In genomic region chr15:99163512-99164365, GRCm38 (mm10) we compare ENCODE assay signal across 16 mouse cellular contexts. TPM values are rescaled to one million over a fixed set of nuclear protein-coding genes. Genes with fewer than 3 reads are reported as not detected.
DNase-seq lines count a peak whose midpoint lies in the region; ATAC-seq lines count a peak whose summit lies in the region.
"Had no signal": no experiment of that assay in that cellular context is flagged by ENCODE, and none has a peak within 500 bp of the region (broad histone marks: within the 10 kb centered on the region; RNA-seq: fewer than 3 reads in every experiment).

No protein-coding gene starts in this region.

- no peaks in the 10 kb centered on the region for H3K9me3 ChIP-seq in heart, embryonic 13.5 days
- H3K9me3 ChIP-seq in limb, embryonic 12.5 days: no peaks in the 10 kb centered on the region
- no peaks in the 10 kb centered on the region for H3K9me3 ChIP-seq in limb, embryonic 10.5 days (replicated peaks)
- no peaks in the 10 kb centered on the region for H3K9me3 ChIP-seq in heart, embryonic 16.5 days (replicated peaks; ENCODE audit: control insufficient read depth, low read length)
- no peaks in the 10 kb centered on the region for H3K9me3 ChIP-seq in intestine, embryonic 15.5 days
- no peaks in the 10 kb centered on the region; the same call in 1 of the 2 replicates for H3K9me3 ChIP-seq in liver, embryonic 12.5 days (replicated peaks)
- H3K9me3 ChIP-seq: hindbrain, embryonic 15.5 days; limb, embryonic 15.5 days had no signal

- 0 out of 2 replicates have a peak overlapping the region, but pooled peaks have one; percentile 13 for H3K9ac ChIP-seq in heart, embryonic 13.5 days
- H3K9ac ChIP-seq in limb, embryonic 12.5 days (replicated peaks): 0 out of 2 replicates have a peak overlapping the region, but pooled peaks have one; percentile 12
- H3K9ac ChIP-seq in heart, embryonic 16.5 days (ENCODE audit: low read length): no peak overlapping the region
- H3K9ac ChIP-seq in intestine, embryonic 15.5 days: no peak overlapping the region
- H3K9ac ChIP-seq in liver, embryonic 12.5 days: no peak overlapping the region
- H3K9ac ChIP-seq: hindbrain, embryonic 15.5 days; limb, embryonic 15.5 days had no signal

- intact Hi-C loops in heart, postnatal 14 days (cut with DNase I): no loop called here

- H3K27me3 ChIP-seq in heart, embryonic 13.5 days (replicated peaks): no peaks in the 10 kb centered on the region
- H3K27me3 ChIP-seq in limb, embryonic 12.5 days: no peaks in the 10 kb centered on the region
- H3K27me3 ChIP-seq in limb, embryonic 10.5 days (ENCODE audit: low read depth, poor library complexity, severe bottlenecking): no peaks in the 10 kb centered on the region
- no peaks in the 10 kb centered on the region for H3K27me3 ChIP-seq in heart, embryonic 16.5 days (ENCODE audit: control insufficient read depth, insufficient read depth, low read length)
- no peaks in the 10 kb centered on the region for H3K27me3 ChIP-seq in intestine, embryonic 15.5 days (replicated peaks)
- H3K27me3 ChIP-seq in liver, embryonic 12.5 days (replicated peaks): no peaks in the 10 kb centered on the region
- H3K27me3 ChIP-seq: hindbrain, embryonic 15.5 days; limb, embryonic 15.5 days; megakaryocyte, embryonic 14.5 days had no signal

- H3K4me1 ChIP-seq in heart, embryonic 13.5 days: peaks cover 26% of the 10 kb centered on the region
- H3K4me1 ChIP-seq in limb, embryonic 12.5 days (replicated peaks): no peaks in the 10 kb centered on the region
- no peaks in the 10 kb centered on the region for H3K4me1 ChIP-seq in limb, embryonic 10.5 days
- H3K4me1 ChIP-seq in heart, embryonic 16.5 days (ENCODE audit: control insufficient read depth, insufficient read depth, low read length): peaks cover 15% of the 10 kb centered on the region
- no peaks in the 10 kb centered on the region for H3K4me1 ChIP-seq in intestine, embryonic 15.5 days (replicated peaks)
- peaks cover 6% of the 10 kb centered on the region; the same call in 1 of the 2 replicates for H3K4me1 ChIP-seq in liver, embryonic 12.5 days
- H3K4me1 ChIP-seq: hindbrain, embryonic 15.5 days; limb, embryonic 15.5 days had no signal

- 42% methylated on average over 12 of the region's 12 CpGs for WGBS in heart, embryonic 13.5 days
- WGBS in limb, embryonic 12.5 days: 79% methylated on average over 12 of the region's 12 CpGs
- WGBS in limb, embryonic 10.5 days: 84% methylated on average over 12 of the region's 12 CpGs
- WGBS in heart, embryonic 16.5 days: 41% methylated on average over 12 of the region's 12 CpGs
- 57% methylated on average over 12 of the region's 12 CpGs for WGBS in intestine, embryonic 15.5 days
- 68% methylated on average over 12 of the region's 12 CpGs for WGBS in liver, embryonic 12.5 days (ENCODE audit: insufficient replicate concordance)

- H3K36me3 ChIP-seq in heart, embryonic 13.5 days: peaks cover 47% of the 10 kb centered on the region
- H3K36me3 ChIP-seq in limb, embryonic 12.5 days: peaks cover 34% of the 10 kb centered on the region
- peaks cover 71% of the 10 kb centered on the region for H3K36me3 ChIP-seq in limb, embryonic 10.5 days
- peaks cover 6% of the 10 kb centered on the region; the same call in 1 of the 2 replicates for H3K36me3 ChIP-seq in heart, embryonic 16.5 days (ENCODE audit: control insufficient read depth, insufficient read depth)
- H3K36me3 ChIP-seq in intestine, embryonic 15.5 days: peaks cover 3% of the 10 kb centered on the region; the same call in 1 of the 2 replicates
- H3K36me3 ChIP-seq in liver, embryonic 12.5 days: peaks cover 20% of the 10 kb centered on the region

- H3K27ac ChIP-seq in heart, embryonic 13.5 days (replicated peaks): peak overlapping the region; percentile 71
- H3K27ac ChIP-seq in limb, embryonic 12.5 days: no peak overlapping the region
- H3K27ac ChIP-seq in limb, embryonic 10.5 days: no peak overlapping the region
- H3K27ac ChIP-seq in heart, embryonic 16.5 days (ENCODE audit: low read length): peak overlapping the region; percentile 56
- no peak overlapping the region for H3K27ac ChIP-seq in intestine, embryonic 15.5 days
- no peak overlapping the region; the same call in 1 of the 2 replicates for H3K27ac ChIP-seq in liver, embryonic 12.5 days
- H3K27ac ChIP-seq: hindbrain, embryonic 15.5 days; limb, embryonic 15.5 days had no signal

- peak overlapping the region; percentile 44 for H3K4me2 ChIP-seq in heart, embryonic 13.5 days
- H3K4me2 ChIP-seq in limb, embryonic 12.5 days: no peak overlapping the region
- H3K4me2 ChIP-seq in heart, embryonic 16.5 days (ENCODE audit: low read depth, low read length): peak overlapping the region; percentile 6; the same call in 1 of the 2 replicates
- no peak overlapping the region for H3K4me2 ChIP-seq in intestine, embryonic 15.5 days (replicated peaks)
- no peak overlapping the region for H3K4me2 ChIP-seq in liver, embryonic 12.5 days
- H3K4me2 ChIP-seq: hindbrain, embryonic 15.5 days; limb, embryonic 15.5 days had no signal

- peak; percentile 14; the same call in 1 of the 2 replicates for ATAC-seq in heart, embryonic 13.5 days (ENCODE audit: extremely low read depth, insufficient number of reproducible peaks, low FRiP score, low TSS enrichment)
- ATAC-seq in limb, embryonic 12.5 days (ENCODE audit: insufficient number of reproducible peaks, insufficient read depth, low FRiP score, low TSS enrichment, low read depth): no peak
- ATAC-seq in heart, embryonic 16.5 days (replicated peaks; ENCODE audit: extremely low read depth, insufficient read depth, low FRiP score): peak; percentile 76
- ATAC-seq in intestine, embryonic 15.5 days: peak; percentile 66
- ATAC-seq in liver, embryonic 12.5 days: no peak
- ATAC-seq: forebrain, embryonic 16.5 days had no signal

- no peak overlapping the region for H3K4me3 ChIP-seq in heart, embryonic 13.5 days
- no peak overlapping the region for H3K4me3 ChIP-seq in limb, embryonic 12.5 days (replicated peaks)
- no peak overlapping the region for H3K4me3 ChIP-seq in limb, embryonic 10.5 days
- no peak overlapping the region for H3K4me3 ChIP-seq in heart, embryonic 16.5 days (ENCODE audit: low read length)
- H3K4me3 ChIP-seq in intestine, embryonic 15.5 days (replicated peaks): no peak overlapping the region
- no peak overlapping the region for H3K4me3 ChIP-seq in liver, embryonic 12.5 days
- H3K4me3 ChIP-seq: hindbrain, embryonic 15.5 days; limb, embryonic 15.5 days; megakaryocyte, embryonic 14.5 days had no signal

- DNase-seq in heart, postnatal 14 days: no peak
- no peak for DNase-seq in limb, embryonic 10.5 days (ENCODE audit: low spot score)
- DNase-seq in adrenal gland, adult 18-20 months (ENCODE audit: low spot score in 2 of 2): no peak
- DNase-seq: cerebellum, postnatal 10 days; kidney, postnatal 14 days; lung, postnatal 14 days; right cerebral cortex, adult 18-20 months had no signal

RNA-seq across cellular contexts. Expression of gene Spats2, which starts 38.0 kb away (rescaled TPM):
- polyA plus RNA-seq in heart, embryonic 13.5 days (2015; fragmentation: Nextera tagmentation; extraction: Ambion mirVana): 31.8 and 34.5 TPM in 2 replicates
- 10 to 100 TPM; 11.4 to 12.3 TPM for total RNA-seq in heart, postnatal 14 days (2021)
- polyA plus RNA-seq in limb, embryonic 12.5 days (2016; fragmentation: Nextera tagmentation; extraction: Ambion mirVana): 78.7 and 79.2 TPM in 2 replicates
- 60.5 and 64.1 TPM in 2 replicates for polyA plus RNA-seq in limb, embryonic 10.5 days (2016; fragmentation: Nextera tagmentation; extraction: Ambion mirVana)
- 25.3 and 25.5 TPM in 2 replicates for polyA plus RNA-seq in heart, embryonic 16.5 days (2015; fragmentation: Nextera tagmentation; extraction: Ambion mirVana)
- 26.6 and 34.7 TPM in 2 replicates for polyA plus RNA-seq in intestine, embryonic 15.5 days (2015; fragmentation: Nextera tagmentation; extraction: Ambion mirVana)
- 23.6 and 23.8 TPM in 2 replicates for polyA plus RNA-seq in liver, embryonic 12.5 days (2016; fragmentation: Nextera tagmentation; extraction: Ambion mirVana)
- total RNA-seq in adrenal gland, adult 18-20 months (2021): 10 to 100 TPM; 10.4 to 10.6 TPM

Comparison
In these comparisons a context has a peak if more than half of its experiments do, and no peak if none do; other contexts are left out.
1. H3K9ac ChIP-seq: peak in heart, embryonic 13.5 days (single experiment) and limb, embryonic 12.5 days (single experiment); none in heart, embryonic 16.5 days (single experiment), intestine, embryonic 15.5 days (single experiment) and liver, embryonic 12.5 days (single experiment).
2. ATAC-seq: peak in heart, embryonic 13.5 days (single experiment), heart, embryonic 16.5 days (single experiment) and intestine, embryonic 15.5 days (single experiment); none in limb, embryonic 12.5 days (single experiment) and liver, embryonic 12.5 days (single experiment).
3. H3K27ac ChIP-seq: peak in heart, embryonic 13.5 days (single experiment) and heart, embryonic 16.5 days (single experiment); none in limb, embryonic 12.5 days (single experiment), limb, embryonic 10.5 days (single experiment), intestine, embryonic 15.5 days (single experiment) and liver, embryonic 12.5 days (single experiment).
4. H3K4me2 ChIP-seq: peak in heart, embryonic 13.5 days (single experiment) and heart, embryonic 16.5 days (single experiment); none in limb, embryonic 12.5 days (single experiment), intestine, embryonic 15.5 days (single experiment) and liver, embryonic 12.5 days (single experiment).